Mouse (Mus musculus) CH12.LX (cell line): Measurements from ENCODE around the gene Wdr86. TPM values are rescaled to one million over a fixed set of nuclear protein-coding genes. Genes with fewer than 3 reads are reported as not detected.

Source experiments
- DNase-seq: peaks from one replicate; pipeline ENCODE4 v3.0.0-alpha.2; 2013; ENCODE audit errors: extremely low read depth
- H3K27ac ChIP-seq: 2 replicates; pipeline ENCODE4 v1.5.1; 2012; ENCODE audit warnings: low read depth, mild to moderate bottlenecking, control low read depth, moderate library complexity; ENCODE audit not compliant: insufficient read depth
- H3K27me3 ChIP-seq: replicated peaks from 2 replicates; pipeline ENCODE3; 2012; ENCODE audit warnings: inconsistent platforms
- H3K36me3 ChIP-seq, 2 experiments: replicated peaks in 1 of 2; 2 replicates each; pipeline versions ENCODE3 to v1.6.1; 2012; ENCODE audit warnings: inconsistent platforms in 1 of 2, low read length in 1 of 2, mild to moderate bottlenecking in 1 of 2, mixed read lengths in 1 of 2, moderate library complexity in 1 of 2; ENCODE audit not compliant: control insufficient read depth in 1 of 2, insufficient read depth in 1 of 2
- H3K4me1 ChIP-seq, 2 experiments: 2 replicates each; pipeline ENCODE4 v1.6.1; 2012; ENCODE audit warnings: inconsistent platforms in 1 of 2, moderate library complexity in 1 of 2; ENCODE audit not compliant: insufficient read depth in 2 of 2, control insufficient read depth in 1 of 2
- H3K4me2 ChIP-seq: 2 replicates; pipeline ENCODE4 v1.6.1; 2012; ENCODE audit warnings: low read depth, mild to moderate bottlenecking, control low read depth; ENCODE audit not compliant: poor library complexity, insufficient read depth, severe bottlenecking
- H3K4me3 ChIP-seq, 3 experiments: fragments of 150-350 bp in 1 of 3; sonication (generic) in 1 of 3; replicated peaks in 1 of 3; 2 replicates each; pipeline versions ENCODE3 to v1.5.1; 2011 to 2012; ENCODE audit warnings: low read depth in 2 of 3, low read length in 2 of 3, mild to moderate bottlenecking in 2 of 3, moderate library complexity in 2 of 3, control low read depth in 1 of 3, improper control_type of control experiment in 1 of 3, inconsistent platforms in 1 of 3, mixed read lengths in 1 of 3; ENCODE audit not compliant: poor library complexity in 1 of 3
- H3K79me2 ChIP-seq: replicated peaks from 2 replicates; pipeline ENCODE4 v1.6.1; 2012; ENCODE audit warnings: mild to moderate bottlenecking, moderate library complexity; ENCODE audit not compliant: control insufficient read depth, poor library complexity, insufficient read depth, severe bottlenecking; ENCODE audit errors: extremely low read depth
- H3K9ac ChIP-seq: 2 replicates; pipeline ENCODE4 v1.6.1; 2012; ENCODE audit warnings: low read depth, mild to moderate bottlenecking, control low read depth, moderate library complexity; ENCODE audit not compliant: insufficient read depth
- H3K9me3 ChIP-seq: replicated peaks from 2 replicates; pipeline ENCODE3; 2012; ENCODE audit warnings: low read length, inconsistent platforms, mixed read lengths
- BHLHE40 ChIP-seq: IDR thresholded peaks from 2 replicates; pipeline ENCODE4 v1.6.1; 2011; ENCODE audit warnings: mild to moderate bottlenecking, low read depth, low read length, improper control_type of control experiment
- CHD1 ChIP-seq: IDR thresholded peaks from 2 replicates; pipeline ENCODE4 v1.6.1; 2012; ENCODE audit warnings: low read depth, low read length, improper control_type of control experiment, inconsistent platforms
- CHD2 ChIP-seq: IDR thresholded peaks from 2 replicates; pipeline ENCODE4 v1.6.1; 2011; ENCODE audit warnings: low read length, improper control_type of control experiment
- CTCF ChIP-seq, 2 experiments: IDR thresholded peaks in 1 of 2; conservative IDR thresholded peaks in 1 of 2; 2 replicates each; pipeline ENCODE4 v1.5.1; 2011 to 2012; ENCODE audit warnings: low read depth in 2 of 2, low read length in 2 of 2, improper control_type of control experiment in 1 of 2, inconsistent platforms in 1 of 2, mild to moderate bottlenecking in 1 of 2, moderate library complexity in 1 of 2
- E2F4 ChIP-seq: IDR thresholded peaks from 2 replicates; pipeline ENCODE4 v1.6.1; 2011; ENCODE audit warnings: low read depth, low read length, improper control_type of control experiment; ENCODE audit not compliant: insufficient replicate concordance
- ELF1 ChIP-seq: IDR thresholded peaks from 2 replicates; pipeline ENCODE4 v1.6.1; 2014; ENCODE audit warnings: low read depth, mild to moderate bottlenecking, inconsistent platforms, low read length, improper control_type of control experiment
- EP300 ChIP-seq: IDR thresholded peaks from 2 replicates; pipeline ENCODE4 v1.6.1; 2011; ENCODE audit warnings: low read length, improper control_type of control experiment
- ETS1 ChIP-seq: conservative IDR thresholded peaks from 2 replicates; pipeline ENCODE4 v1.6.1; 2012; ENCODE audit warnings: low read depth, mild to moderate bottlenecking, inconsistent platforms, low read length, improper control_type of control experiment, moderate library complexity
- GABPA ChIP-seq: IDR thresholded peaks from 2 replicates; pipeline ENCODE4 v1.6.1; 2012; ENCODE audit warnings: low read depth, low read length, improper control_type of control experiment, inconsistent platforms; ENCODE audit not compliant: insufficient replicate concordance
- HCFC1 ChIP-seq: IDR thresholded peaks from 2 replicates; pipeline ENCODE4 v1.6.1; 2012; ENCODE audit warnings: low read depth, mild to moderate bottlenecking, inconsistent platforms, low read length, improper control_type of control experiment
- IRF4 ChIP-seq: IDR thresholded peaks from 2 replicates; pipeline ENCODE4 v1.6.1; 2014; ENCODE audit warnings: low read depth, mild to moderate bottlenecking, inconsistent platforms, low read length, improper control_type of control experiment
- JUN ChIP-seq: IDR thresholded peaks from 2 replicates; pipeline ENCODE4 v1.6.1; 2011; ENCODE audit warnings: low read depth, mild to moderate bottlenecking, low read length, improper control_type of control experiment, moderate library complexity; ENCODE audit not compliant: insufficient read depth
- JUND ChIP-seq: conservative IDR thresholded peaks from 2 replicates; pipeline ENCODE4 v1.6.1; 2011; ENCODE audit warnings: low read depth, low read length, improper control_type of control experiment
- KAT2A ChIP-seq: IDR thresholded peaks from 2 replicates; pipeline ENCODE4 v1.6.1; 2012; ENCODE audit warnings: low read length, improper control_type of control experiment, inconsistent platforms; ENCODE audit not compliant: insufficient replicate concordance
- MAFK ChIP-seq: IDR thresholded peaks from 2 replicates; pipeline ENCODE4 v1.6.1; 2011; ENCODE audit warnings: low read length, improper control_type of control experiment; ENCODE audit not compliant: insufficient replicate concordance
- MAX ChIP-seq: IDR thresholded peaks from 2 replicates; pipeline ENCODE4 v1.6.1; 2011; ENCODE audit warnings: low read length, improper control_type of control experiment
- MAZ ChIP-seq: IDR thresholded peaks from 2 replicates; pipeline ENCODE4 v1.6.1; 2012; ENCODE audit warnings: low read depth, mild to moderate bottlenecking, inconsistent platforms, low read length, improper control_type of control experiment, moderate library complexity
- MEF2A ChIP-seq: IDR thresholded peaks from 2 replicates; pipeline ENCODE4 v1.6.1; 2014; ENCODE audit warnings: low read depth, mild to moderate bottlenecking, inconsistent platforms, low read length, improper control_type of control experiment, borderline replicate concordance
- MXI1 ChIP-seq: IDR thresholded peaks from 2 replicates; pipeline ENCODE4 v1.6.1; 2011; ENCODE audit warnings: mild to moderate bottlenecking, low read depth, low read length, improper control_type of control experiment
- MYC ChIP-seq: IDR thresholded peaks from 2 replicates; pipeline ENCODE4 v1.6.1; 2011; ENCODE audit warnings: low read depth, mild to moderate bottlenecking, improper control_type of control experiment, low read length
- NELFE ChIP-seq: IDR thresholded peaks from 2 replicates; pipeline ENCODE4 v1.6.1; 2011; ENCODE audit warnings: low read depth, low read length, improper control_type of control experiment
- NRF1 ChIP-seq: IDR thresholded peaks from 2 replicates; pipeline ENCODE4 v1.6.1; 2014; ENCODE audit warnings: low read depth, mild to moderate bottlenecking, inconsistent platforms, low read length, improper control_type of control experiment, moderate library complexity
- PAX5 ChIP-seq: IDR thresholded peaks from 2 replicates; pipeline ENCODE4 v1.6.1; 2012; ENCODE audit warnings: low read length, inconsistent platforms, mixed read lengths
- POLR2A ChIP-seq: IDR thresholded peaks from 2 replicates; pipeline ENCODE4 v1.6.1; 2011; ENCODE audit warnings: low read depth, mild to moderate bottlenecking, improper control_type of control experiment, low read length
- POLR2AphosphoS2 ChIP-seq: IDR thresholded peaks from 2 replicates; pipeline ENCODE4 v1.6.1; 2011; ENCODE audit warnings: low read depth, low read length, improper control_type of control experiment
- RAD21 ChIP-seq: IDR thresholded peaks from 2 replicates; pipeline ENCODE4 v1.6.1; 2011; ENCODE audit warnings: low read depth, mild to moderate bottlenecking, low read length, improper control_type of control experiment, moderate library complexity
- RCOR1 ChIP-seq: conservative IDR thresholded peaks from 2 replicates; pipeline ENCODE4 v1.6.1; 2012; ENCODE audit warnings: low read depth, mild to moderate bottlenecking, inconsistent platforms, low read length, improper control_type of control experiment
- SIN3A ChIP-seq: IDR thresholded peaks from 2 replicates; pipeline ENCODE4 v1.6.1; 2012; ENCODE audit warnings: low read length, improper control_type of control experiment, inconsistent platforms
- SMC3 ChIP-seq: IDR thresholded peaks from 2 replicates; pipeline ENCODE4 v1.6.1; 2011; ENCODE audit warnings: low read depth, low read length, improper control_type of control experiment
- TBP ChIP-seq: conservative IDR thresholded peaks from 2 replicates; pipeline ENCODE4 v1.6.1; 2011; ENCODE audit warnings: low read depth, low read length, improper control_type of control experiment
- TCF12 ChIP-seq: IDR thresholded peaks from 2 replicates; pipeline ENCODE4 v1.6.1; 2014; ENCODE audit warnings: low read depth, mild to moderate bottlenecking, inconsistent platforms, low read length, improper control_type of control experiment
- UBTF ChIP-seq: IDR thresholded peaks from 2 replicates; pipeline ENCODE4 v1.6.1; 2012; ENCODE audit warnings: low read depth, mild to moderate bottlenecking, inconsistent platforms, low read length, improper control_type of control experiment, moderate library complexity
- USF1 ChIP-seq: IDR thresholded peaks from 2 replicates; pipeline ENCODE4 v1.6.1; 2014; ENCODE audit warnings: low read depth, mild to moderate bottlenecking, inconsistent platforms, low read length, improper control_type of control experiment
- USF2 ChIP-seq: conservative IDR thresholded peaks from 2 replicates; pipeline ENCODE4 v1.6.1; 2011; ENCODE audit warnings: low read depth, low read length, improper control_type of control experiment
- ZC3H11A ChIP-seq: IDR thresholded peaks from 2 replicates; pipeline ENCODE4 v1.6.1; 2012; ENCODE audit warnings: low read depth, mild to moderate bottlenecking, inconsistent platforms, low read length, improper control_type of control experiment
- ZKSCAN1 ChIP-seq: IDR thresholded peaks from 2 replicates; pipeline ENCODE4 v1.6.1; 2012; ENCODE audit warnings: low read depth, inconsistent platforms, low read length, improper control_type of control experiment, borderline replicate concordance
- ZMIZ1 ChIP-seq: IDR thresholded peaks from 2 replicates; pipeline ENCODE4 v1.6.1; 2012; ENCODE audit warnings: low read depth, mild to moderate bottlenecking, inconsistent platforms, low read length, improper control_type of control experiment
- ZNF384 ChIP-seq: IDR thresholded peaks from 2 replicates; pipeline ENCODE4 v1.6.1; 2012; ENCODE audit warnings: low read depth, low read length, improper control_type of control experiment, inconsistent platforms
- dilution Hi-C: fragments of 300-500 bp; cut with MboI; formaldehyde crosslinking; loops from 2 replicates; pipeline ENCODE4 v1.14.3; 2020; ENCODE audit warnings: low sequenced_read_pairs; ENCODE audit not compliant: extremely low pct_unique_long_range_greater_than_20kb, extremely low pct_ligation_motif_present
- in situ Hi-C: fragments of 300-500 bp; cut with MboI; formaldehyde crosslinking; loops from 3 replicates; pipeline ENCODE4 v1.14.3; 2019; ENCODE audit warnings: low sequenced_read_pairs, low pct_ligation_motif_present, low pct_unique_long_range_greater_than_20kb, mixed read lengths
- polyA plus RNA-seq: library from polyadenylated mRNA; unstranded; fragments of >175 nt; gene quantifications from 2 replicates; pipeline ENCODE4 v1.2.1, GENCODE M21; 2012; ENCODE audit warnings: low read depth; ENCODE audit not compliant: insufficient read length
- total RNA-seq, 2 experiments: library from RNA; depleted of rRNA; stranded (reverse); fragments of 300-350 nt in 1 of 2; fragments of >200 nt in 1 of 2; gene quantifications; 2 replicates each; pipeline ENCODE4 v1.2.3; 2012 to 2014

The Wdr86 gene
- total and polyA plus RNA-seq, 3 experiments = 0.08 to 0.16 TPM; not detected in 1

GRCm38 (mm10) chr5:24751305-24752174 lies 21.0 kb upstream of the Wdr86 start:
- no peak for TF ChIP-seq MAZ
- no peak for TF ChIP-seq SMC3
- TF ChIP-seq MEF2A = no peak
- no peak for TF ChIP-seq ZKSCAN1
- TF ChIP-seq JUND = no peak
- peak; percentile 49; the same call in 1 of the 2 replicates for TF ChIP-seq TBP
- TF ChIP-seq JUN = no peak
- TF ChIP-seq POLR2AphosphoS2 = no peak
- TF ChIP-seq E2F4 = no peak
- TF ChIP-seq MAX = peak; percentile 29; the same call in 1 of the 2 replicates
- TF ChIP-seq MYC = 0 out of 2 replicates have a peak, but pooled peaks have one; percentile 16
- no peak; the same call in 1 of the 2 replicates for TF ChIP-seq MXI1
- no peak; the same call in 1 of the 2 replicates for TF ChIP-seq ELF1
- TF ChIP-seq POLR2A = peak; percentile 60
- no peak for TF ChIP-seq PAX5
- no peak for TF ChIP-seq UBTF
- no peak for TF ChIP-seq ETS1
- TF ChIP-seq USF1 = no peak
- no peak for TF ChIP-seq ZC3H11A
- no peak for TF ChIP-seq ZMIZ1
- TF ChIP-seq CHD2 = peak; percentile 58
- peak; percentile 50 for TF ChIP-seq SIN3A
- no peak for TF ChIP-seq EP300
- TF ChIP-seq RCOR1 = no peak
- TF ChIP-seq NRF1 = no peak
- TF ChIP-seq CHD1 = no peak
- TF ChIP-seq ZNF384 = no peak
- no peak for TF ChIP-seq MAFK
- TF ChIP-seq BHLHE40 = 0 out of 2 replicates have a peak, but pooled peaks have one; percentile 13
- TF ChIP-seq USF2 = no peak
- TF ChIP-seq NELFE = no peak; the same call in 1 of the 2 replicates
- 0 out of 2 replicates have a peak, but pooled peaks have one; percentile 25 for TF ChIP-seq KAT2A
- TF ChIP-seq RAD21 = no peak
- peak; percentile 28; the same call in 1 of the 2 replicates for TF ChIP-seq TCF12
- no peak for TF ChIP-seq IRF4
- TF ChIP-seq CTCF (conservative IDR thresholded peaks at IDR 0.05 in 1 of 2, IDR thresholded peaks at IDR 0.05 in 1 of 2; ENCODE audit: low read depth in 2 of 2, low read length in 2 of 2) = no peak
- TF ChIP-seq HCFC1 = no peak
- TF ChIP-seq GABPA = no peak
- TF ChIP-seq, all 38 proteins: peak for 9
- dilution Hi-C loops (no loop called here), in situ Hi-C loops (no loop called here)
- Histone ChIP-seq H3K79me2 (no peaks in the 10 kb centered on the region), H3K4me2 (peak overlapping the region; percentile 95), H3K4me3 (peak overlapping the region; percentile 51 to 71 (median 60)), H3K4me1 (peaks cover 6 to 36% of the 10 kb centered on the region in 2 experiments), H3K27ac (peak overlapping the region; percentile 46), H3K9me3 (no peaks in the 10 kb centered on the region), H3K9ac (peak overlapping the region; percentile 54), H3K27me3 (no peaks in the 10 kb centered on the region), H3K36me3 (no peaks in the 10 kb centered on the region)
- peak; percentile 88 for DNase-seq
